Mouse (Mus musculus) MEL (cell line): ENCODE data around the gene Nploc4. TPM values are rescaled to one million over a fixed set of nuclear protein-coding genes. Genes with fewer than 3 reads are reported as not detected.

Source experiments
- DNase-seq: peaks from one replicate; pipeline ENCODE4 v3.0.0; 2011; ENCODE audit warnings: low read depth, low spot score
- H3K27ac ChIP-seq: 2 replicates; pipeline ENCODE4 v1.5.1; 2012; ENCODE audit warnings: low read depth, mild to moderate bottlenecking, control low read depth, low read length, moderate library complexity; ENCODE audit not compliant: control insufficient read depth
- H3K27me3 ChIP-seq, 2 experiments: fragments of 150-350 bp in 1 of 2; sonication (generic) in 1 of 2; 2 replicates each; pipeline ENCODE4 v1.6.1; 2012; ENCODE audit warnings: low read length in 2 of 2, mild to moderate bottlenecking in 2 of 2, improper control_type of control experiment in 1 of 2, moderate library complexity in 1 of 2; ENCODE audit not compliant: insufficient read depth in 2 of 2, control insufficient read depth in 1 of 2
- H3K36me3 ChIP-seq, 2 experiments: 2 replicates each; pipeline ENCODE4 v1.6.1; 2012 to 2014; ENCODE audit warnings: low read length in 2 of 2, improper control_type of control experiment in 1 of 2, inconsistent platforms in 1 of 2, mild to moderate bottlenecking in 1 of 2; ENCODE audit not compliant: insufficient read depth in 2 of 2, control insufficient read depth in 1 of 2
- H3K4me1 ChIP-seq, 2 experiments: fragments of 150-350 bp in 1 of 2; sonication (generic) in 1 of 2; 2 replicates each; pipeline ENCODE4 v1.6.1; 2012; ENCODE audit warnings: low read length in 2 of 2, improper control_type of control experiment in 1 of 2, mild to moderate bottlenecking in 1 of 2; ENCODE audit not compliant: insufficient read depth in 2 of 2, control insufficient read depth in 1 of 2
- H3K4me3 ChIP-seq, 2 experiments: fragments of 150-350 bp in 1 of 2; sonication (generic) in 1 of 2; 2 replicates each; pipeline ENCODE4 v1.5.1; 2012; ENCODE audit warnings: low read depth in 2 of 2, low read length in 2 of 2, mild to moderate bottlenecking in 2 of 2, moderate library complexity in 2 of 2, control low read depth in 1 of 2, improper control_type of control experiment in 1 of 2; ENCODE audit not compliant: control insufficient read depth in 1 of 2, insufficient read depth in 1 of 2
- H3K79me2 ChIP-seq: 2 replicates; pipeline ENCODE4 v1.6.1; 2012; ENCODE audit warnings: mild to moderate bottlenecking, low read length, moderate library complexity; ENCODE audit not compliant: control insufficient read depth, poor library complexity, insufficient read depth
- H3K9ac ChIP-seq: 2 replicates; pipeline ENCODE4 v1.6.1; 2012; ENCODE audit warnings: low read depth, mild to moderate bottlenecking, control low read depth, low read length, moderate library complexity; ENCODE audit not compliant: control insufficient read depth, poor library complexity, severe bottlenecking
- H3K9me3 ChIP-seq: fragments of 150-350 bp; sonication (generic); replicated peaks from 2 replicates; pipeline ENCODE4 v1.6.1; 2012; ENCODE audit warnings: mild to moderate bottlenecking, low read length, improper control_type of control experiment, moderate library complexity; ENCODE audit not compliant: insufficient read depth
- CHD2 ChIP-seq: IDR thresholded peaks from 2 replicates; pipeline ENCODE4 v1.6.1; 2011; ENCODE audit warnings: low read length, improper control_type of control experiment
- ELF1 ChIP-seq: IDR thresholded peaks from 2 replicates; pipeline ENCODE4 v1.6.1; 2014; ENCODE audit warnings: low read depth, mild to moderate bottlenecking, inconsistent platforms, low read length, improper control_type of control experiment, moderate library complexity
- GABPA ChIP-seq: IDR thresholded peaks from 2 replicates; pipeline ENCODE4 v1.6.1; 2012; ENCODE audit warnings: low read depth, mild to moderate bottlenecking, inconsistent platforms, low read length, improper control_type of control experiment, moderate library complexity
- GATA1 ChIP-seq: IDR thresholded peaks from 2 replicates; pipeline ENCODE4 v1.6.1; 2011; ENCODE audit warnings: low read depth, low read length, improper control_type of control experiment
- HCFC1 ChIP-seq: IDR thresholded peaks from 2 replicates; pipeline ENCODE4 v1.6.1; 2012; ENCODE audit warnings: low read depth, mild to moderate bottlenecking, inconsistent platforms, low read length, improper control_type of control experiment, moderate library complexity
- JUND ChIP-seq: IDR thresholded peaks from 2 replicates; pipeline ENCODE4 v1.6.1; 2011; ENCODE audit warnings: low read depth, mild to moderate bottlenecking, improper control_type of control experiment, low read length
- KAT2A ChIP-seq: conservative IDR thresholded peaks from 2 replicates; pipeline ENCODE4 v1.6.1; 2012; ENCODE audit warnings: low read depth, low read length, improper control_type of control experiment, inconsistent platforms
- MAFK ChIP-seq: IDR thresholded peaks from 2 replicates; pipeline ENCODE4 v1.6.1; 2011; ENCODE audit warnings: low read depth, mild to moderate bottlenecking, low read length, improper control_type of control experiment, borderline replicate concordance
- MEF2A ChIP-seq: IDR thresholded peaks from 2 replicates; pipeline ENCODE4 v1.6.1; 2014; ENCODE audit warnings: low read depth, mild to moderate bottlenecking, inconsistent platforms, low read length, improper control_type of control experiment; ENCODE audit not compliant: poor library complexity, insufficient replicate concordance, severe bottlenecking; ENCODE audit errors: extremely low read depth
- MXI1 ChIP-seq: IDR thresholded peaks from 2 replicates; pipeline ENCODE4 v1.6.1; 2011; ENCODE audit warnings: mild to moderate bottlenecking, low read depth, low read length, improper control_type of control experiment
- NELFE ChIP-seq: IDR thresholded peaks from 2 replicates; pipeline ENCODE4 v1.6.1; 2011; ENCODE audit warnings: low read depth, low read length, improper control_type of control experiment
- POLR2A ChIP-seq, 2 experiments: IDR thresholded peaks; 2 replicates each; pipeline ENCODE4 v1.6.1; 2011 to 2012; ENCODE audit warnings: low read length in 2 of 2, mild to moderate bottlenecking in 2 of 2, control low read depth in 1 of 2, improper control_type of control experiment in 1 of 2, low read depth in 1 of 2, moderate library complexity in 1 of 2; ENCODE audit not compliant: control insufficient read depth in 1 of 2, insufficient read depth in 1 of 2, poor library complexity in 1 of 2
- POLR2AphosphoS2 ChIP-seq: IDR thresholded peaks from 2 replicates; pipeline ENCODE4 v1.6.1; 2011; ENCODE audit warnings: low read length, improper control_type of control experiment
- POLR2AphosphoS5 ChIP-seq: IDR thresholded peaks from 2 replicates; pipeline ENCODE4 v1.6.1; 2012; ENCODE audit warnings: low read depth, borderline replicate concordance, mild to moderate bottlenecking, inconsistent platforms, low read length, moderate library complexity, mixed read lengths
- RCOR1 ChIP-seq: IDR thresholded peaks from 2 replicates; pipeline ENCODE4 v1.6.1; 2012; ENCODE audit warnings: low read depth, mild to moderate bottlenecking, inconsistent platforms, low read length, improper control_type of control experiment
- SIN3A ChIP-seq: IDR thresholded peaks from 2 replicates; pipeline ENCODE4 v1.6.1; 2012; ENCODE audit warnings: low read length, improper control_type of control experiment, inconsistent platforms
- SMC3 ChIP-seq: IDR thresholded peaks from 2 replicates; pipeline ENCODE4 v1.6.1; 2011; ENCODE audit warnings: low read depth, low read length, improper control_type of control experiment
- TBP ChIP-seq: IDR thresholded peaks from 2 replicates; pipeline ENCODE4 v1.8.0; 2011; ENCODE audit warnings: low read depth, low read length, improper control_type of control experiment
- USF1 ChIP-seq: IDR thresholded peaks from 2 replicates; pipeline ENCODE4 v1.6.1; 2014; ENCODE audit warnings: low read depth, mild to moderate bottlenecking, inconsistent platforms, low read length, improper control_type of control experiment, moderate library complexity
- ZKSCAN1 ChIP-seq: IDR thresholded peaks from 2 replicates; pipeline ENCODE4 v1.6.1; 2012; ENCODE audit warnings: low read depth, mild to moderate bottlenecking, inconsistent platforms, low read length, improper control_type of control experiment, moderate library complexity
- ZNF384 ChIP-seq: IDR thresholded peaks from 2 replicates; pipeline ENCODE4 v1.6.1; 2012; ENCODE audit warnings: low read depth, mild to moderate bottlenecking, inconsistent platforms, low read length, improper control_type of control experiment
- polyA plus RNA-seq, 2 experiments: library from polyadenylated mRNA; stranded (reverse) in 1 of 2; unstranded in 1 of 2; fragments of >175 nt in 1 of 2; fragments of >200 nt in 1 of 2; gene quantifications; 2 replicates each; pipeline versions ENCODE4 v1.2.1 to v1.2.4; 2012; ENCODE audit warnings: low replicate concordance in 2 of 2, low read depth in 1 of 2; ENCODE audit not compliant: insufficient read length in 2 of 2, insufficient read depth in 1 of 2, missing spikeins in 1 of 2
- total RNA-seq: library from RNA; depleted of rRNA; stranded (reverse); fragments of 300-350 nt; gene quantifications from 2 replicates; pipeline ENCODE4 v1.2.3, GENCODE M21; 2012

Gene Nploc4
- total and polyA plus RNA-seq, 3 experiments, result 77.4 to 352 (median 117) TPM

GRCm38 (mm10) chr11:120387157-120387556 lies 50.4 kb downstream of the Nploc4 start:
- no peak overlapping the region for H3K4me3 ChIP-seq
- TF ChIP-seq MAFK, result peak; percentile 84
- TF ChIP-seq USF1, result no peak
- TF ChIP-seq CHD2, result no peak
- TF ChIP-seq MXI1, result no peak
- peak; percentile 86 for TF ChIP-seq GABPA
- no peak for TF ChIP-seq POLR2AphosphoS2
- TF ChIP-seq RCOR1, result no peak
- no peak for TF ChIP-seq GATA1
- no peak overlapping the region for H3K9ac ChIP-seq
- no peaks in the 10 kb centered on the region for H3K79me2 ChIP-seq
- no peaks in the 10 kb centered on the region for H3K9me3 ChIP-seq
- no peaks in the 10 kb centered on the region for H3K4me1 ChIP-seq
- no peaks in the 10 kb centered on the region for H3K27me3 ChIP-seq
- peak; percentile 50 for DNase-seq
- peaks cover 3 to 31% of the 10 kb centered on the region in 2 experiments; a peak in 3 of 4 replicates for H3K36me3 ChIP-seq
- H3K27ac ChIP-seq, result no peak overlapping the region

GRCm38 (mm10) chr11:120386632-120387031 lies 50.9 kb downstream of the Nploc4 start:
- no peaks in the 10 kb centered on the region for H3K27me3 ChIP-seq
- no peak overlapping the region for H3K9ac ChIP-seq
- DNase-seq, result no peak
- no peaks in the 10 kb centered on the region for H3K9me3 ChIP-seq
- H3K4me3 ChIP-seq, result no peak overlapping the region
- H3K36me3 ChIP-seq, result peaks cover 3 to 26% of the 10 kb centered on the region in 2 experiments; a peak in 3 of 4 replicates
- no peak overlapping the region for H3K27ac ChIP-seq
- no peaks in the 10 kb centered on the region for H3K79me2 ChIP-seq
- TF ChIP-seq POLR2AphosphoS5 (no peak), POLR2AphosphoS2 (no peak), NELFE (no peak), MXI1 (no peak), GATA1 (no peak), ELF1 (no peak), RCOR1 (no peak), MEF2A (no peak), KAT2A (no peak), HCFC1 (no peak), ZNF384 (no peak), ZKSCAN1 (no peak), GABPA (no peak), JUND (no peak), TBP (no peak), SMC3 (no peak), POLR2A (IDR thresholded peaks at IDR 0.05; ENCODE audit: control insufficient read depth in 1 of 2, insufficient read depth in 1 of 2, low read depth in 1 of 2, low read length in 2 of 2, poor library complexity in 1 of 2) (no peak), SIN3A (no peak)
- H3K4me1 ChIP-seq, result no peaks in the 10 kb centered on the region
